Mouse (Mus musculus): ENCODE measurements around the gene Ranbp3l.
A peak's percentile ranks its signal among the peaks of the same experiment; 100 is the strongest.
"Not testable (repeated sequence)": the region's sequence is repeated elsewhere in the genome, so short reads cannot be mapped to it uniquely, and the experiment has no call there.

The Ranbp3l gene

DNA sequence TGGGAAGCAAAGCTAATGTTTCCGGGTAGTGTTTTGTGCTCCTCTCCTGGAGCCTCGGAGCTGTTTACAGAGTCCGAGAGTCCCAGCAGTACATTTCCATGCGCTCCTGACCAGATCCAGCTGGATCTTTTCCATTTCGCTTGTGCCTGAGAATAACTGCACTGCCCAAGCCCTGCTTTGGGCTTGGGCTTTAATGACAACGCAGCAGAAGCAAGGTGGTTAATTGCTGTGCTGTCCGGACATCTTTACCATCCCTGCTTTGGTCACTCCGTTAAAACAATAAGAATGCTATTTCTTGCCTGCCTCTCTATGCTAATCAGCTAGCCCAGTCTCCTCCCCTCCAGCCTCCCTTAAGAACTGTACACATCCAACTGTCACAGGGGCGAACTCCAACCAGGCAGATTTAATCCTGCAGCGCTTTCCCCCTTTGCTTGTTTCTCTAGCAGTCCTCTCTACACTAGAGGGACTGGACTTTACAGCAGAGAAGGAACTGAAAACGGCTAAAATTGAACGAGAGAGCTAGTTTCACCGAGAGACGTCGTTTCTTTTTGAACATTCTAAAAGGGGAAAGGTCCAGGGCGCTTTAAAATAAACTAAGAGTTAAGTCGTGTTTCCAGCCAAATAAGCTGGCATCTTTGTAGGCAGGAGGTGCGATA lies at the start of gene Ranbp3l:
Gene Ranbp3l, plus strand, starts transcription at position 377 of the 656 bp plus-strand sequence.
- DNase-seq: peak; percentile 40 to 48

GRCm38 (mm10) chr15:8930061-8930460 lies 37.7 kb upstream of the Ranbp3l start:
- no peak for DNase-seq

- peak in 1 of 2 experiments; percentile 16 for DNase-seq
Observed at GRCm38 (mm10) chr15:8936911-8937310, 30.8 kb upstream of the Ranbp3l start.

GRCm38 (mm10) chr15:8940861-8941260 lies 26.9 kb upstream of the Ranbp3l start:
- no peak for DNase-seq

DNA sequence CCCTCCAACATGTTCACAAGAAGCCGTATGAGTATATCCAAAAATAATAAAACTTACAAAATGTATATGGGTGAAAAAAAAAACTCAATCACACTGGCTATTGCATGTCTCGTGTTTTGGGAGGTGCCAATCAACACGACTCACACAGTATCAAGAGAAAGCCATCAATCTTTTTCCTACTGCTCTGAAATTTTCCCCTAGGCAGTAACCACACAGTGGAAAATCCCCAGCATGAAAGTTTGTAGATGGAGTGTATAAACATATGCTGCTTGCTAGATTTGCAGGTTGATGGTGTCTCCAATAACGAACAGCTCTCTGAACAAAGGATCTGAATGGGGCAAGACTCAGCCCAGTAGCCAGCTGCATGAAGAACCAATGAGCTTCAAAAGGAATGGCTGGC lies 16.9 kb upstream of the Ranbp3l start:
- DNase-seq: no peak

- no peak for DNase-seq
Observed at GRCm38 (mm10) chr15:8963323-8963722, 4.4 kb upstream of the Ranbp3l start.

DNA sequence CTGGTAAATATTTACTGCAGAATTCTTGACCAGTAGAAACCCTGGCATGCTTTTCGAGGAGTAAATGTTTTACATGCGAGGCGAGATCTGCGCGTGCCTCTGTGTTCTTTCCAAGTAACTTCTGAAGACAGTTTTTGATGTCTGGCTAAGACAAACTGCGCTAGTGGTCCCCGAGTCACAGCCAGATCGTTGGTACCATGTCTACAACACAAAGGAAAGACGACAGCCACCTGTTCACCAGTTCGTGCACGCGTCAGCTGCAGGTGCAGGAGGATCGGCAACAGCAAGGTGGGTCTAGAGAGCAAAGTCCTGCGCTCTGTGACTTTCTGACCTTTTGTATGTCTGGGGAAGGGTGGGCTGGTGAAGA lies 463 bp downstream of the Ranbp3l start:
- no peak for DNase-seq

GRCm38 (mm10) chr15:8969061-8969635 lies 1.4 kb downstream of the Ranbp3l start:
- DNase-seq: no peak

- DNase-seq: no peak
Observed at GRCm38 (mm10) chr15:8991211-8991610, 23.5 kb downstream of the Ranbp3l start.

- DNase-seq: no peak
Observed at GRCm38 (mm10) chr15:8991859-8992838, 24.4 kb downstream of the Ranbp3l start.

GRCm38 (mm10) chr15:8994608-8995277 lies 27.0 kb downstream of the Ranbp3l start:
- no peak for DNase-seq

- no peak for DNase-seq
Observed at GRCm38 (mm10) chr15:8995490-8995889, 27.7 kb downstream of the Ranbp3l start.

DNA sequence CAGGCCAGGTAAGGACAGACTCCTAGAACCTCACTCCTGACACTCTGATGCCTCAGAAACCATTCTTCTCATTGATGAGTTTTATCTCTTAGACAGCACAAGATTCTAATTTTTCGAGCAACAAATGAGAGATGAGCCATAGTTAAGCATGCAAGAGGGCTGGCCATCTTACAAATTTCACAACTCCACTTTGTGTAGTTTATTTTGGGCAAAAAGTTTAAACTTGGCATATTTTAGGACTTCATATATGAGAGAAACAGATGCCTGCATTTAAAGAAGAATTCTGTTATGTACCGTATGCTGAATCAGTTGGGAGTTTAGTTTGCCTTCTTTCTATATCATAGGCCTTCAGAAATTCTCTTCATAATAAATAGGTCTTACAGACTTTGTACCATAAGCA lies 35.0 kb downstream of the Ranbp3l start:
- DNase-seq: no peak

GRCm38 (mm10) chr15:9009196-9009595 lies 41.4 kb downstream of the Ranbp3l start:
- DNase-seq: no peak

- DNase-seq: no peak
Observed at GRCm38 (mm10) chr15:9014541-9014940, 46.8 kb downstream of the Ranbp3l start.

DNA sequence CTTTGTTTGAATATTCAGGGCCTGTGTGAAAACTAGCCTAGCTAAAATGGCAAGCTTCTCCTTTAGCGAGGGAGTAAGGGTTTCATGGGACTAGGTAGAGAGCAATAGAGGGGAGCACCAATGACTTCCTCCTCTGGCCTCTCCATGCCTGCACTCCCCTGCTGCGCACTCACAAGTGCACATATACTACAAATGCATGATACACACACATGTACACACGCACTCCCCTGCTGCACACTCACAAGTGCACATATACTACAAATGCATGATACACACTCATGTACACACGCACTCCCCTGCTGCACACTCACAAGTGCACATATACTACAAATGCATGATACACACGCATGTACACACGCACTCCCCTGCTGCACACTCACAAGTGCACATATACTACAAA lies 47.7 kb downstream of the Ranbp3l start:
- DNase-seq: not testable (repeated sequence)

- no peak for DNase-seq
Observed at GRCm38 (mm10) chr15:9055704-9056103, 88.0 kb downstream of the Ranbp3l start.

DNA sequence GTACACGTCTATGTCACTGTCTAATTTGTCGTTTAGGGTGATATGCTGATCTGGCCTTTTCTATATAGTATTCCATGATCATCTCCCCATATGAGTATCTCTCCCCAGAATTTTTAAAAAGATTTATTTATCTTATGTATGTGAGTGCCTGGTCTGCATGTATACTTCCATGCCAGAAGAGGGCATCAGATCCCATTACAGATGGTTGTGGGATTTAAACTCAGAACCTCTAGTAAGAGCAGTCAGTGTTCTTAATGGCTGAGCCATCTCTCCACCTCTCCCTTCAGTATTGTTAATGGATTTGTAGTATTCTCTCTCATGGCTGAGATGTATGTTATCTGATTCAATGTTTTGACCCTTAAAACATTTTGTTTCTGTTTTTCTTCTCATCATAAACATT lies 92.1 kb downstream of the Ranbp3l start:
- no peak for DNase-seq

DNA sequence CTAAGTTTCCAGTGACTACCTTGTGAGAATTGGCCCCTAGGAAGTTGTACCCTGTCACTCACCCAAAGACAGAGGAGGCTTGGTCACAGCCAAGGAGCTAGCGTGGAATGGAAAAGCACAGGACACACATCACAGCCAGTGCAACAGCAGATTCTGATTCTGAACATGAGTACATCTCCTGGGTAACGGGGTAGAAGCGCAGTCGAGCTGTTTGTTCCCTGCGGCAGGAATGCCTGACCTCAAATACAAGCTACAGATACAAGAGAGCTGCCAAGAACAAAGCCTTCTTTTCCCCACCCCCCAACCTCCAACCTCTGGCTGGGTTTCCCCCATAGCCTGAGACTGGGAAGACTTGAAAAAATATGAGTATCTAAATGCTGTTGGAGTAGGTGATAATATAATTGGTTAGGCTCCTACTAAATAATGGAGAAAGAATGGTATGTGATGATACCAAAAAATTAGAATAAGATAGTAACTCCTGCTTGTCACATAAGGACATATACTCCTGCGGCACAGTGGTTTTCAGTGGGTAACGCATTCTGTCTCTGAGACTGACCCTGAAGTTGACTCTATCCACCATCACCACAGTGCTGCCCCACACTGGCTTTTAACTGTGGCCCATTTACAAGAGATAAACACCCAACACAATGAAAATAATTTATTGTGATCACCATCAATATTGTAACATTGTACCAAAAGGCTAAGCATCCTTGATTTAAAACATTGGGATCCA lies 93.6 kb downstream of the Ranbp3l start:
- DNase-seq: peak in 1 of 2 experiments; percentile 26

DNA sequence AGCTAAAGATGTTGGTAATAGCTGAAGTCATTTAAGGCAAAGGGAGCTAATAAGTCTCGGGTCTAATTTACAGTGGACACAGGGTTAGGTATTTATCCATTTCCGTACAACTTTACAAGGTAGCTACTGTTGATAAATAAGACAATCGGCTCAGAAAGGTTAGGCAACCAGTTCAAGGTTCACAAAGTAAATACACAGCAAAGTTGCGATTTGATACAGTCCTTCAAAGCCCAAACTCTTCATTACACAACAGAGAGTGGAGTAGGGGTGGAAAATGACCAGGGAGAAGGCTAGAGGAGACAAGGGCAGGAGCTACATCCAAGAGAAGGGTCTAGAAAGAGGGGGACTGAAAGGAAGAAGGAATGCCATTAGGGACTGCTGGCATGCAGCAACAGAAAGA lies 101.1 kb downstream of the Ranbp3l start:
- no peak for DNase-seq

- no peak for DNase-seq
Observed at GRCm38 (mm10) chr15:9070353-9070752, 102.6 kb downstream of the Ranbp3l start.

DNA sequence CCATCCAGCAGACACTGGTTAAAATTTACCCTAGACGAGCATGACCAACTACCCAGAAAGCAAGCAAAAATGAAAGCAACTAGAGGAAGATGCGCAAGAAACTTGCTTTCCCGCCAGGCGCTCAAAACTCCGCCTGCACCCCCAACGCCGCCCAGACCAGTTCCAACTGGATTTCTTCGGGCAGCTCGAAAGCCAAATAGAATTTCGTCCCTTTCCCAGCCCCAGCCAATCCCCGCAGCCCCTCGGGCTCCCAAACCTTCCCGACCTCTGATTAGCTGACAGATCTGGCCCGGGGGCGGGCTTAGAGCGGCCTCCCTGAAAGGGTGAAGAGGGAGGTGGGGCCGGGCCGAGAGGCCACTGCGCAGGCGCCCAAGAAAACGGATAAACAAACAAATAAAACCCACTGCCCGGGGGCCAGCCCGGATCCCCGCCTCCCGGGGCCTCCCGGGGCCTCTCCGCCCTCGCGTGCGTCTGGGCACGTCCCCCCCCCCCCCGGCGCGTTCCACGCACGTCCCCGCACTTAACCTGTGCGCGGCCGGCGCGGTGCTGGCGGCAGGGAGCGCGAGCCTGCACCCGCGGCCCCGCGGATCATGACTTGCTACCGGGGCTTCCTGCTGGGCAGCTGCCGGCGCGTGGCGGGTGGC lies 103.3 kb downstream of the Ranbp3l start, which contains the start of gene Nadk2:
Gene Nadk2, plus strand, starts transcription at position 349 of the 644 bp plus-strand sequence.
- peak; percentile 98 to 99 for DNase-seq

All from cerebellum, adult 18-20 months (tissue).